Mouse (Mus musculus) c-Kit-positive CD71-negative TER-119-negative erythroid progenitor cells, embryonic 14.5 days (primary cell): ENCODE measurements around the gene Sidt2.

Experiments used
- DNase-seq: peaks from one replicate; pipeline ENCODE4 v3.0.0-alpha.2; 2013; ENCODE audit warnings: low read depth

The Sidt2 gene

DNA sequence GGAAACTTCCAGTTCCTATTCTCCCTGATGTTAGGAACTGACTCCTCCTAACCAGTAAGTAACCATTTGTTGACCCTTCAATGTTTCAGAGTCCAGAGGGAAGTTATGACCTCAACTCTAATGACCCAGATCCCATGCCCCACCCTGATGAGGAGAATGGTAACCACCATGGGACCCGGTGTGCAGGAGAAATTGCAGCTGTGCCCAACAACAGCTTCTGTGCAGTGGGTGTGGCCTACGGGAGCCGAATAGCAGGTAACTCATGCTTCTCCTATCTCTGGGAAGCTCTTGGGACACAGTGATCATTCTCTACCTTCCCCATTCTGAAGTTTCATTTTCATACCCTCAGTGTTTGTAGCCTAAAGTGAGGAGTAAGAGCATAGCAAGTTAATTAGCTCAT, 44.1 kb downstream of the Sidt2 start:
- DNase-seq: no peak

GRCm38 (mm10) chr9:45907078-45907428, 48.0 kb downstream of the Sidt2 start:
- peak; percentile 7 for DNase-seq

DNA sequence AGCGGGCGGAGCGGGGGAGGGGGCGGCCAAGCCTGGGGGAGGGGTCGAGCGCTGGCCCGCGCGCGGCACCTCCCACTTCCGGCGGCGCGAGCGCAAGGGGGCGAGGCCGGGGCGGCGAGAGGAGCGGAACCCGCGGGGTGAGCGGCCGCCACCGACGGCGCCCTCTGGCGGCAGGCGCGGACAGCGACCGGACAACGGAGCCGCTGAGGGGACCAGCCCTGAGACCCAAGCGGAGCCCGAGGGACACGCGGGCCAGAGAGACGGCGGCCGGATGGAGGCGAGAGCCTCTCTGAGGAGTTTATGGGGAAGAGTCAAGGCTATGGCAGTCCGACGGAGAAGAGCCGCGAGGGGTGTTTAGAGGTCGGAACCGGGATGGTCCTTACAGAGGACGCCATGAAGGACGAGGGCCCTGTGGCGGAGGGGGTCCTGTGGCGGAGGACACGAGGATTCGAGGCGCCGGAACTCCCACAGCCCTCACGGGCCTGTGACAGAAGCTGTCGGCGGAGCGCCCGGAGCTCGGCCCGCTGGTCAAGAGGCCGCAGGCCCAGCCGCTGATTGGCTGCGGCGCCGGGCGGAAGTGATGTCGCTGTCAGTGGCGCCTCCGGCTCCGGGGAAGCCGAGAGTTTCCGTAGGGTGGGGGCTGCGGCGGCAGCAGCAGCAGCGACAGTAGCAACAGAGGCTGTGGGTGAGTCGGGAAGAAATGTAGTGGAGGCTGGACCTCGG, 48.5 kb downstream of the Sidt2 start, which contains the start of the genes Pcsk7 and Rnf214:
Gene Pcsk7, plus strand, starts transcription at position 143 of the 723 bp plus-strand sequence.
Gene Rnf214, minus strand, starts transcription at position 557 of the 723 bp plus-strand sequence.
- DNase-seq: peak; percentile 64

GRCm38 (mm10) chr9:45905811-45906237, 49.2 kb downstream of the Sidt2 start:
- peak; percentile 10 for DNase-seq

DNA sequence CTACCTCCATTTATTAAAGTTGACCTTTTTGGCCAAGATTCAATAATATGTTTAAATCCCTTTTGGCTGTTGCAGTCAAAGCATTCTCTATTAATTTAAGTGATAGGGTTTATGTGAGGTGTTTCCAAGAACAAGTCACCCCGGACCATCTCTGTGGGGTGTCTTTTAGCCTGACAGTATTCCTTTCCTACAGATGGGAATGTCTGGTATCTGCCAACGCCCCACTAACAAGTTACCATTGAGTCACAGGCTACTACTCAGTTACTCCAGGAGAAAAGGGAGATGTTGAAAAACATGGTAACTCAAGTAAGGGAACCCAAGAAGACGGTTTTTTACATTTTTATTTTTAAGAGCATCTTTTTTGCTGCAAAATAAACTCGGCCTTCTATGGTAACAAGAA, 49.9 kb downstream of the Sidt2 start:
- DNase-seq: no peak

DNA sequence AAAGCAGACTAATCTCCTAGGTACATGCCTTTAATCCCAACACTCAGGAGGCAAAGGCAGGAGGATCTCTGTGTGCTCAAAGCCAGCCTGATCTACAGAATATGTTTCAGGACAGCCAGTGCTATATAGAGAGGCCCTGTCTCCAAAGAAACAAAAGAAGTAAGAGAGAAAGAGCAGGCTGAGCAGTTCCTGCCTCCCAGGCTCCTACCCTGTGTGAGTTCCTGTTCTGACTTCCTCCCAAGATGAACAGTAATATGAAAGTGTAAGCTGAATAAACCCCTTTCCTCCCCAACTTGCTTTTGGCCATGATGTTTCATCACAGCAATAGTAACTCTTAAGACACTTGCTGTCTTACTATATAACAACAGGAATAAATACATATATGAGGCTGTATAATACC, 61.4 kb downstream of the Sidt2 start:
- no peak for DNase-seq
